Mouse (Mus musculus) small intestine, adult 2 months (tissue): ENCODE results near the gene Vps26a.
A peak's percentile ranks its signal among the peaks of the same experiment; 100 is the strongest.

Experiments used
- CTCF ChIP-seq: fragments of 200-500 bp; IDR thresholded peaks from 2 replicates; pipeline ENCODE4 v1.5.1; 2012; ENCODE audit warnings: low read depth, mild to moderate bottlenecking, control low read depth, inconsistent platforms, low read length, moderate library complexity, mixed read lengths; ENCODE audit not compliant: insufficient replicate concordance, insufficient read length; ENCODE audit errors: extremely low read depth
- POLR2A ChIP-seq: fragments of 200-500 bp; IDR thresholded peaks from 2 replicates; pipeline ENCODE4 v1.6.1; 2012; ENCODE audit warnings: low read depth, mild to moderate bottlenecking, control low read depth, inconsistent platforms, low read length, moderate library complexity

DNA sequence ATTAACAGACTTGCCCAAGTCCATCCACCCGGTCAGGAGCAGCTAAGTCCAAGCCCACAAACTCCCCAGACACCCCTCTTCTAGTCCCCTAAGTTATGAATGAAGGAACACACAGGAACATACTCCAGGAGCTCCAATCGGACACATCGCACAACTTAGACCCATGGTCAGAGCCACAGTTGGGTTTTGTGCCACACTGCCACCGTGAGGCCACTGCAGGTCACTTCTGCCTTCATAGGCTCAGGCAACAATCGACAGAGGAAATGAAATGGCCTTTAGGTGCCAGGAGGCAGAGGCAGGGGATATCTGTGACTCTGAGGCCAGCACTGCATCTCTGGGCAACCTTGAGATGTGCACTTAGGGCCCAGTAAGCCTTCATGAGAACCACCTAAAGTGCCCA lies 75.7 kb downstream of the Vps26a start:
- TF ChIP-seq CTCF (peak; percentile 76; the same call in 1 of the 2 replicates), POLR2A (no peak)
